ENCODE assay signal across 10 mouse cellular contexts in genomic region chr8:91799016-91799581, GRCm38 (mm10). TPM values are rescaled to one million over a fixed set of nuclear protein-coding genes. Genes with fewer than 3 reads are reported as not detected.
DNase-seq lines count a peak whose midpoint lies in the region; ATAC-seq and TF ChIP-seq lines count a peak whose summit lies in the region.
"Had no signal": no experiment of that assay in that cellular context is flagged by ENCODE, and none has a peak within 500 bp of the region (broad histone marks: within the 10 kb centered on the region; RNA-seq: fewer than 3 reads in every experiment).

No protein-coding gene starts in this region.

- 0 out of 2 replicates have a peak, but pooled peaks cover 2% of the 10 kb centered on the region for H3K36me3 ChIP-seq in lung, embryonic 16.5 days (ENCODE audit: control insufficient read depth, insufficient read depth, low read length)
- no peaks in the 10 kb centered on the region for H3K36me3 ChIP-seq in forebrain, postnatal 0 days (ENCODE audit: insufficient read depth)
- no peaks in the 10 kb centered on the region for H3K36me3 ChIP-seq in limb, embryonic 14.5 days (ENCODE audit: control insufficient read depth, insufficient read depth, low read length)
- H3K36me3 ChIP-seq in stomach, embryonic 16.5 days (ENCODE audit: control insufficient read depth, insufficient read depth, low read length): no peaks in the 10 kb centered on the region

- 26% methylated on average over 16 of the region's 16 CpGs for WGBS in lung, embryonic 16.5 days
- 24% methylated on average over 16 of the region's 16 CpGs for WGBS in forebrain, postnatal 0 days
- WGBS in limb, embryonic 14.5 days: 16% methylated on average over 15 of the region's 16 CpGs
- 31% methylated on average over 16 of the region's 16 CpGs for WGBS in stomach, embryonic 16.5 days

- DNase-seq in lung, adult 18-20 months: no peak
- DNase-seq in forebrain, postnatal 0 days: peak; percentile 13
- no peak for DNase-seq in limb, embryonic 14.5 days (ENCODE audit: low spot score)
- DNase-seq in gastrocnemius, postnatal 10 days: no peak
- no peak for DNase-seq in adrenal gland, postnatal 14 days
- no peak for DNase-seq in adrenal gland, postnatal 25 days
- DNase-seq: cerebellum, adult 9-11 months; thymus, postnatal 14 days had no signal

- H3K27me3 ChIP-seq in lung, embryonic 16.5 days (ENCODE audit: control insufficient read depth, insufficient read depth, low read depth, low read length): peaks cover 72% of the 10 kb centered on the region
- peaks cover 84% of the 10 kb centered on the region for H3K27me3 ChIP-seq in forebrain, postnatal 0 days (ENCODE audit: insufficient read depth, low read length)
- H3K27me3 ChIP-seq in limb, embryonic 14.5 days (ENCODE audit: control insufficient read depth, insufficient read depth, low read length): peaks cover 82% of the 10 kb centered on the region
- H3K27me3 ChIP-seq in stomach, embryonic 16.5 days (ENCODE audit: control insufficient read depth, insufficient read depth, low read length): peaks cover 77% of the 10 kb centered on the region

- TF ChIP-seq POLR2A in limb, embryonic 14.5 days (IDR thresholded peaks at IDR 0.05; ENCODE audit: borderline replicate concordance, extremely low read depth, insufficient read depth, insufficient read length): no peak

- no peak for ATAC-seq in lung, embryonic 16.5 days (ENCODE audit: low read depth)
- ATAC-seq in forebrain, postnatal 0 days: no peak
- ATAC-seq in limb, embryonic 14.5 days (ENCODE audit: low FRiP score, low read depth): no peak
- ATAC-seq in stomach, embryonic 16.5 days (ENCODE audit: insufficient read depth, low FRiP score): no peak

- TF ChIP-seq CTCF in forebrain, postnatal 0 days (IDR thresholded peaks at IDR 0.05; ENCODE audit: low read depth): no peak

- peak overlapping the region; percentile 85 for H3K9ac ChIP-seq in lung, embryonic 16.5 days (ENCODE audit: low read length)
- H3K9ac ChIP-seq in forebrain, postnatal 0 days: no peak overlapping the region
- peak overlapping the region; percentile 68 for H3K9ac ChIP-seq in limb, embryonic 14.5 days (ENCODE audit: low read depth, low read length, severe bottlenecking)
- peak overlapping the region; percentile 71 for H3K9ac ChIP-seq in stomach, embryonic 16.5 days (ENCODE audit: low read length)

- H3K4me1 ChIP-seq in lung, embryonic 16.5 days (replicated peaks; ENCODE audit: control insufficient read depth, insufficient read depth, low read length): peaks cover 2% of the 10 kb centered on the region
- H3K4me1 ChIP-seq in forebrain, postnatal 0 days (ENCODE audit: insufficient read depth): 0 out of 2 replicates have a peak, but pooled peaks cover 6% of the 10 kb centered on the region
- H3K4me1 ChIP-seq in limb, embryonic 14.5 days (ENCODE audit: control insufficient read depth, insufficient read depth, low read length): peaks cover 5% of the 10 kb centered on the region
- peaks cover 7% of the 10 kb centered on the region for H3K4me1 ChIP-seq in stomach, embryonic 16.5 days (ENCODE audit: control insufficient read depth, insufficient read depth, low read length)

- H3K4me2 ChIP-seq in lung, embryonic 16.5 days (ENCODE audit: low read depth, low read length): peak overlapping the region; percentile 69
- 0 out of 2 replicates have a peak overlapping the region, but pooled peaks have one; percentile 66 for H3K4me2 ChIP-seq in forebrain, postnatal 0 days (ENCODE audit: low read depth)
- H3K4me2 ChIP-seq in limb, embryonic 14.5 days (replicated peaks; ENCODE audit: low read depth, low read length, severe bottlenecking): peak overlapping the region; percentile 78
- H3K4me2 ChIP-seq in stomach, embryonic 16.5 days (ENCODE audit: low read depth, low read length): peak overlapping the region; percentile 75

- H3K4me3 ChIP-seq in lung, embryonic 16.5 days (ENCODE audit: low read length): peak overlapping the region; percentile 65
- H3K4me3 ChIP-seq in forebrain, postnatal 0 days (ENCODE audit: low read depth, low read length): no peak overlapping the region
- H3K4me3 ChIP-seq in limb, embryonic 14.5 days (replicated peaks; ENCODE audit: low read length): peak overlapping the region; percentile 55
- peak overlapping the region; percentile 58 for H3K4me3 ChIP-seq in stomach, embryonic 16.5 days (replicated peaks; ENCODE audit: low read length)

- H3K9me3 ChIP-seq in lung, embryonic 16.5 days (ENCODE audit: control insufficient read depth, low read length): no peaks in the 10 kb centered on the region
- H3K9me3 ChIP-seq in forebrain, postnatal 0 days (ENCODE audit: low read length): no peaks in the 10 kb centered on the region
- H3K9me3 ChIP-seq in limb, embryonic 14.5 days (ENCODE audit: control insufficient read depth, low read length): no peaks in the 10 kb centered on the region
- no peaks in the 10 kb centered on the region for H3K9me3 ChIP-seq in stomach, embryonic 16.5 days (replicated peaks; ENCODE audit: control insufficient read depth, low read length)

- peak overlapping the region; percentile 96 for H3K27ac ChIP-seq in lung, embryonic 16.5 days (ENCODE audit: low read length)
- H3K27ac ChIP-seq in forebrain, postnatal 0 days (ENCODE audit: low read depth, low read length): no peak overlapping the region
- peak overlapping the region; percentile 71; the same call in 1 of the 2 replicates for H3K27ac ChIP-seq in limb, embryonic 14.5 days (replicated peaks; ENCODE audit: low read depth, low read length)
- H3K27ac ChIP-seq in stomach, embryonic 16.5 days (ENCODE audit: low read length): no peak overlapping the region

RNA-seq across cellular contexts. Expression of gene Irx3, which starts 2.8 kb away (rescaled TPM):
- 20.7 and 24.8 TPM in 2 replicates for polyA plus RNA-seq in lung, embryonic 16.5 days (2015; fragmentation: Nextera tagmentation; extraction: Ambion mirVana)
- total RNA-seq in forebrain, postnatal 0 days (2014; rRNA removed): 0.85 and 2.6 TPM in 2 replicates
- 0.34 and 1.3 TPM in 2 replicates for polyA plus RNA-seq in forebrain, postnatal 0 days (2015; fragmentation: Nextera tagmentation; extraction: Ambion mirVana)
- polyA plus RNA-seq in limb, embryonic 14.5 days (2012; rRNA removed): 28.2 and 33.5 TPM in 2 replicates
- 15.3 and 17.2 TPM in 2 replicates for polyA plus RNA-seq in limb, embryonic 14.5 days (2014; fragmentation: Nextera tagmentation; extraction: Ambion mirVana)
- 1.7 and 1.8 TPM in 2 replicates for polyA plus RNA-seq in stomach, embryonic 16.5 days (2015; fragmentation: Nextera tagmentation; extraction: Ambion mirVana)
- 1 to 10 TPM in 1 of 2 experiments, under 1 TPM in 1; 0.47 to 1.4 TPM for total RNA-seq in gastrocnemius, postnatal 10 days (2021)
- total RNA-seq in adrenal gland, postnatal 14 days (2021): 6.2 and 8.1 TPM in 2 replicates
- total RNA-seq in adrenal gland, postnatal 25 days (2021): 9.2 and 10.8 TPM in 2 replicates

Comparison
In these comparisons a context has a peak if more than half of its experiments do, and no peak if none do; other contexts are left out.
1. H3K27ac ChIP-seq: peak in lung, embryonic 16.5 days (single experiment) and limb, embryonic 14.5 days (single experiment); none in forebrain, postnatal 0 days (single experiment) and stomach, embryonic 16.5 days (single experiment).
2. Peak in every context shown above with its lines, with median percentiles within 50 percentile points of each other: H3K4me2 ChIP-seq.